Mouse (Mus musculus) urinary bladder, postnatal 4 days (tissue): ENCODE measurements around the gene Spaca4.

Experiments
- DNase-seq, 2 experiments: peaks; one replicate each; pipeline ENCODE4 v3.0.0; 2021 to 2022; ENCODE audit warnings: low spot score in 2 of 2

The Spaca4 gene

DNA sequence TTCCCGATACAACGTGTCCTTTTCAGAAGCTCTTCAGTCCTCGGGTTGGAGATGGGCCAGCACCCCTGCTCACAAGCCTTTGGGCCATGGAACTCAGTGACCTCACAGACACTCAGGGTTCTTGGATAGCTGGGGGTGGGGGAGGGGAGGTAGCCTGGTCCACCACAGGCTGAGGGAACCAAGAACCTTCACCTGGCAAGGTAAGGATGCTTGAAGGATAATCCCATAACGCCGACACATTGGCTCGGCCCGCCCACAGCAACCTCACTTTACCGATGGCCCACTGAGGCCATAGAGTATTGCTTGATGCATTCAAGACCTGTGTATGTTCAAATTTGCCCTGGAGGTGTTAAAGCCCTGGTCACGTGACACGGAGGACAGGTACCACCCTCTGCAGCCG, at the start of gene Spaca4:
Spaca4 (minus strand) TSS at position 101 of the 400 bp plus-strand sequence.
- no peak for DNase-seq

DNA sequence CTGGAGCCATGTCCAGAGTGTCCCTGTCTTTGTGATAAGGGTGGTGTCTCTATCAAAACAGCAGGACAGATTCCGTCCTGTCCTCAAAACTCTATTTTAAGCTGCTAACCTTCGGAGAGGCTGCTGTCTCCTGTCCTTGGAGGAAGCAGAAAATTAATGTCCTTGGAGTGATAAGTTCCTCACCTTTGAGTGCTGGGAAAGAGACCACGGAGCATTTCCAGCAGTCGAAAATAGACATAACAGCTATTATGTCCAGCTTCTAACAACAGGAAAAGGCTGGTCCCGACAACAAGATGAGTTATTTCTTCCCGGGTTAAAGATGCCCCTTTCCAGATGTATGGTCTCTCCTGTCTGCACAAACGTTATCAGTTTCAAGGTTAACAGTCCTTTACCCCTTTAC, 49.6 kb upstream of the Spaca4 start:
- DNase-seq = no peak

DNA sequence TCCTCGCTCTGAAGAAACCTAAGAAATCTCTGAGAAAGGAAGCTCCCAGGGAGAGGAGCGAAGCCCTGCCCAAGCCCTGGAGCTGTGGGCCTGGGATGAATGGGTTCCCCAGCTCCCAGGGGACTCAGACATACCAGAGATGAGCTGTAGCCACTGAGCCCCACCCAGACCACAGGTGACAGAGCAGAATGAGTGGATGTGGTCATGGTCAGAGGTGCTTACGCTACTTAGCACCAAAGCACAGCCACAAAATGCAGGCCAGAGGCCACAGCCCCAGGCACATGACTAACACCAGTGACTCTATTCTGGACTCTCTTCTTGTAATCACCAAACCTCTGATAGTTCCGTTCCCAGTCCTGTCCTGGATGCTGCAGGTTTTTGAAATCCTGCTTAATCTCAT, 45.5 kb upstream of the Spaca4 start:
- DNase-seq = no peak

DNA sequence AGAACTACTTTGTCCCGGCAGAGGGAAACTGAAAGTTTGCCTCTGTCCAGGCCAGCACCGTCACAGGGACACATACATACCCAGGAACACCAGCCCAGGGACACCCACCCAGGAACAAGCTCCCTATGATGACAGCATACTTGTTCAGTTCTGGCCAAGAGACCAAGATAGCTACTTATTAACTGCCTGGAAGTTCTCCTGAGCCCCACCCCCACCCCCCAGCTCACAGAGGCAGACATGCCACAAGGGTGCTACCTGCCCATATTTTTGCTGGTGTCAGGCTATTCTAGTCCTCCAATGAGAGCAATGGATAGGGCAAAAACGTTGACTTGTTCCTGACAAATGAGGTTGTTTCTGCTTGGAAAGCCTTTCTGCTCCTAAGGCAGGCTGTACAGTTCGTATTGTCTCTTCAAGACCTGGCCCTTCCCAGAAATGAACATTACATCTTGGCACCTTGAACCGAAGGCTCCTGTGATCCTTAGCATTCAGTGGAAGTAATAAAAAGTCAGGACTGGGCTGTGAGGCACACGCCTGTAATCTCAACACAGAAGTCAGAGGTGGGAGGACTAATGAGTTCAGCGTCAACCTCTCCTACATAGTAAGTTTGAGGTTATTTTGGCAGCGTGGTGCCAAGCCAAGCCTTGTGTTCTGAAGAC, 44.9 kb upstream of the Spaca4 start:
- DNase-seq = no peak

DNA sequence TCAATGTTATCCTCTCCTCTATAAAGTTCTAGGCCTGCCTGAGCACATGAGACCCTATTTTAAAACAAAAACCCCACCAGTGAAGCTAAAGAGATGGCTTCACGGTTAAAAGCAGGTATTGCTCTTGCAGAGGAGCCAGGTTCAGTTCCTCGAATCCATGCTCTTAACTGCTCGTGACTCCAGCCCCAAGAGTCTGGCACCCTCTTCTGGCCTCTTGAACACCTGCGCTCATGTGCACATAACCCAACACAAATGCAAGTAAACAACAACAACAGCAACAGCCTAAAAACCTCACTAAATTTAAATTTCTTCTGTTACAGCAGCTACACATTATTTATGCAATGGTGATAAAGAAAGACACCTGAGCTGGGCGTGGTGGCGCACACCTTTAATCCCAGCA, 41.9 kb upstream of the Spaca4 start:
- no peak for DNase-seq

DNA sequence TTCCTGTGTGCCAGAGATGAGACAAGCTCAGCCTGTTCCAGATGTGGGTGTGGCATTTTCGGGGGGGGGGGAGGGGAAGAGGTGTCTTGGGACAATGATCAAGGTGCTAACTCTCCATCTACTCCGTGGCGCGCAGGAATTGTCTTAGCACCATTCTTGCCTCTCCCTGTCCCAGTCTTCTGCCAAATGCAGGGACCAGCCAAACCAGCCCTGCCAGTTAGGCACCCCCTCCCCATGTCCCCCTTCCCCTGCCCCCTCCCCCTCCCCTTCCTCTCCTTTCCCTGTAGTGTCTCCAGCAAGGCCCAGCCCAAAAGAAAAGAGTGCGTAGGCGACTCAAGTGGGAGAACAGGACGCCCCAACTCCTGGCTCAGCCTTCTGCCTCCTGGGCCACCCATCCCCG, 41.2 kb upstream of the Spaca4 start:
- DNase-seq = no peak

DNA sequence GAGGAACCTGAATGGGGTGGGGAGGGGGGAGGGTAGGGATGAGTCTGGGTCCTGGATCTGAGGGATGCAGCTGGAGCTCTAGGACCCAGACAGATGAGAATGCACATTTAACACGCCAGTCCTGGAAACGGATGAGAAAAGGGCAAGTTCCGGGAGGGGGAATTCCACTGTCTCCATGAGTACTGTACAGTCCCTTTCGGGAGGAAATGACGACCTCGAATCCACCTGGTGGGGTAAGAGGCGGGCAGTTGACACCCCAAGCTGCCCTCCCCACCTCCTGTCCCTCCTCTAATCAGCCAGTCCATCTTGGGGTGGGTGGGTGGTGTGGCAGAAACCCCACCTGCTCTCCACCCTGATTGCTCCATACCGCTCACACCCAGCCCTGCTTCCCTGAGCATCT, 40.4 kb upstream of the Spaca4 start:
- DNase-seq = no peak

DNA sequence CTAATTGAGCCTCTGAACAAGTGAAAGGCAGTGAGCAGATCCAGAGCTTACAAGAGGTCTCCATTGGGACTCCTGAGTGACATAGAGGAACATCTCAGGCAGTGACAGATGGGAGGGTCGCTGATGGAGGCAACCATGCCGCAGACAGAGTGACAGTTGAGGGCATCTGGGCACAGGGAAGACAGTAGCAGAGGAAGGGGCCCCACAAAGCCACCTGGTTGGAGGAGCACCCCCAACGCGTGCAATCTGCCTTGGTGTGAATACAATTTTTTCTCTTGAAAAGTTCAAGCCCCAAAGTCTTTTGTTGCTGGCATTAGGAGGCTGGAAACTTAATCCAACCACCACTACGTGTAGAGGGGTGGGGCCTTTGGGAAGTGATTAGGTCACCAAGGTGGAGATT, 34.5 kb upstream of the Spaca4 start:
- DNase-seq = no peak

DNA sequence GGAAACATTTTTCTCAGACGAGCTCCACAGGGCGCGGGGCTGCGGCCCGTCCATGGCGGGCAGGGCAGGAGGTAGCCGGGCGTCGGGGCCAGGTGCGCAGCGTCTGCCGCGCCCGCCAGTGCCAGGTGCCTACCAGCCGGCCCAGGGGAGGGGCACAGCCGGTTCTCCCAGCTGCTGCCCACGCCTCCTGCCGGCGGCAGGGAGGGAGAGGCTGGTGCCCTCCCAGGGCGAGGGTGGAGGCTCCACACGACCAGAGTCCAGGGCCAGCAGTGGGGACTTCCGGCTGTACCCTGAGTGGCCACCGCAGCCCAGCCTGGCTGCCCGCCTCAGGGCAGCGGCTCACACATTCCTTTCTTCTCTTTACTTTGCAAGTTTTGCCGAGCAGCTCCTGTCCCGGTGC, 33.8 kb upstream of the Spaca4 start:
- DNase-seq = peak in 1 of 2 experiments; percentile 40

DNA sequence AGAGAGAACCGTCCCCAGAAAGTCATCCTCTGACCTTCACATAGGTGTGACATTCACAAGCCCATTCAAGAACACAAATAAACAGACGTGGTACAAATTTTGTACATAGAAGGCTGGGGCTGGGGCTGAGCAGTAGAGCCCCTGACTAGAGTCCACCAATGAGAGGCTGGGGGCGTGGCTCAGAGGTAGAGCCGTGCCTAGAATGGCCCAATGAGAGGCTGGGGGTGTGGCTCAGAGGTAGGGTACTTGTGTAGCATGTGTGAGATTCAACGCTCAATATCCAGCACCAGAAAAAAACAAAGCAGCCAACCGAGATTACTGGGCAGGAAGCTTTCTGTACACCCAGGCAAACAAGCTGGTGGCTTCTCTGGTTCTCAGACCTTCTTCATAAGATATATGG, 30.1 kb upstream of the Spaca4 start:
- no peak for DNase-seq

DNA sequence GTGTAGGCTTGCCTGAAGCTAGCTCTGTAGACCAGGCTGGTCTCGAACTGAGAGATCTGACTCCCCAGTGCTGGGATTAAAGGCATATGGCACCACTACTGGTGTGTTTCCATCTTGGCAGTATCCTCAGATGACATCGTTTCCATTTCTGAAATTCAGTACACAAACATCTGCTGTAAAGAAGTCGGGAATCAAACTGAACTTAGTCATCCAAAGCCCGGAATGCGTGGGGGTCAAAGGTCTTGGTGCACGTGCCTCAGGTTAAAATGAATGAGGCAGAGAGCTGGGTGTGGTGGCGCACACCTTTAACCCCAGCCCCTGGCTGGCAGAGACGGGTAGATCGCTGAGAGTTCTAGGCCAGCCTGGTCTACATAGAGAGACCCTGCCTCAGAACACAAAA, 24.5 kb upstream of the Spaca4 start:
- no peak for DNase-seq

DNA sequence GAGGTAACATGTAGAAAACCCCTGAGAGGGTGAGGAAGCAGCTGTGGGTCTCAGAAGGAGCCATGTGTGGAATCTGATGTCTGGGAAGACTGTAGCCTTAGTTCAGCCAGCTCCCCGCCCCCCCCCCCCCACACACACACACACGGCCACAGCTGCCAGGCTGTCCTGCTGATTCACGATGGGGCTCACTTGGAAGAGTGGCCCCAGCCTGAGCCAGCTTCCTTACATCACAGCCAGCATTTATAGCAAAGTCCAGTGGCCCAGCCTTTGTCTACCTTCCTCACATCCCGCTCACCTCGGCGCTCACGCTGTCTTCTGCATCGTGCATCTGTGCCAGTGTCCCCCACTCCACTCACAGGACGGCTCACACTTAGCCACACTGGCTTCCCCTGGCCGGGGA, 23.8 kb upstream of the Spaca4 start:
- no peak for DNase-seq

DNA sequence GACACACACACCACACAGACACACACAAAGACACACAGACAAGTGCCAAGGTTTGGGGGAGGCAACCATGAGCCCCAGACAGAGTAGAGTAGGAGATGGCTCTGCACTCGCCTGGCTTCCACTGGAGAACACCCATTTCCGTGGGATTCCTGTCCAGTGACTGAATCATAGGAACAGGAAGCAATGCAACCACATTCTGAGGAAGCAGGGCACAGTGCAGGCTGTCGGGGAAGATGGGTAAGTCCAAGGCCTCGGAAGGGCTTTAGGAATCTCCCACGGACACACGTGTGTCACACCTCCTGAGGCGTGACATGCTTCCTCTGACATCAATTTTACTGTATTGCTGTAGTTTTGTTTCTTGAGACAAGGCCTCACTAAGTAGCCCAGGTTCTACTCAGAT, 22.5 kb upstream of the Spaca4 start:
- DNase-seq = no peak

DNA sequence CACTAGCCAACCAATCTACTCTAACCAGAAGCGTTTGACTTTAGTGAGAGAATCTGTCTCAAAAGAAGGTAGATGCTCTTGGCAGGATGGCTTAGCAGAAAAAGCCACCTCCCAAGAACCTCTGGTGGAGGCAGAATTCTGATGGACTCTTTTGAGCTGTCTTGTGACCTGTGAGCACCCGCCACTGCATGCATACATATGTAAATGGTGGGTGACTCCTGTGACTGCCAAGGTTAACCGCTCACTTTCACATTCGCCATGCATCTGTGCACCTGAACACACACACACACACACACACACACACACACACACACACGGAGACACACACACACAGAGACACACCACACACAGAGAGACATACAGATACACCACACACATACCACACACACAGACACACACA, 21.8 kb upstream of the Spaca4 start:
- no peak for DNase-seq

DNA sequence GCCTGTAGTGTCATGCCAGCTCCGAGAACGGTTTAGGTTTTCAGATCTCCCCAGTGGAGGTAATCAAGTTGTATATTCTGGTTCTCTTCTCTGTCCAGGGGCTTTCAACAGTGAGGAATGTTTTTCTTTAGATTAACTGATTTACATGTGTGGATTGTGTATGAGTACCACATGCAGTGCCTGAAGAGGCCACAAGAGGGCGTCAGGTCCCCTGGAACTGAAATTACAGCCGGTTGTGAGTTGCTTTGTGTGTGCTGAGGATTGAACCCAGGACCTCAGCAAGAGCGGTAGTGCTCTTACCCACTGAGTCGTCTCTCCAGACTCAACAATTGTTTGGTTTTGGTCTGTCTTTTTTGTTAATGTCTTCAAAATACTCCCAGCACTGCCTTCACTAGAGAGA, 20.9 kb upstream of the Spaca4 start:
- no peak for DNase-seq

DNA sequence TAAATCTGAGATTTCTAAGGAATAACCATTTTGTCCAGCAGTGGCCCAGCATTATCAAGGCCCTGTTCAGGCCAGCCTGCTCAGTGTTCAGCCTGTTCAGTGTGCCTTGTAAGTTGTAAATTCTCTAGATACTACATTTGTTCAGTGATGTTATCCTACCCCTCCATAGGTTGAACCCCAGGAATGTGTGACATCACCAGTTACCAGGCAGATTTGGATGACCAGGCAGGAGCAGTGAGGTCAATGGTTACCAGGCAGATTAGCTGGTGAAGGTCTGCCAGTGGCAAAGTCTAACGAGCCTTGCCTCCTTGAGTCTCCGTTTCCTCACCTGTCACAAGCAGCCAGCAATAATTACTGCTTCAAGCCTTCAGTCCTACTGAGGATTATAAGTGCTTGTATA, 18.8 kb upstream of the Spaca4 start:
- DNase-seq = peak; percentile 76 to 92

DNA sequence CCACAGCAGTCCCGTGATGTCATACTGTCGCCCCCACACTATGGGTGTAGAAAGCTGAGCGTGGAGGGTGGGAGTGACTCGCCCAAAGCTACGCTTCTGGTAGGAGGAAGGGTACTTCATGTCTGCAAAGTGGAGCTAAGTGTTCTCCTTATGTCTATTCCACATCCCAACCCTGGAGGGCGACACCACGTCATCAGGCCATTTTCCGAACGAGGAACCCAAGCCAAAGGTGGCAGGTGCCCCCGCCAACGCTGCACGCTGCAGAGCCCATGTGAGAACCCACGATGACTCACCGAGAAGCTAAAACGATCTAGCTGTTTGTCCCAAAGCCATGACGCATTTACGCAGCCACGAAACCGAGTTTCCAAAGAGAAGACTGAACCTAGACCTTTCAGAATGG, 16.7 kb upstream of the Spaca4 start:
- DNase-seq = no peak

DNA sequence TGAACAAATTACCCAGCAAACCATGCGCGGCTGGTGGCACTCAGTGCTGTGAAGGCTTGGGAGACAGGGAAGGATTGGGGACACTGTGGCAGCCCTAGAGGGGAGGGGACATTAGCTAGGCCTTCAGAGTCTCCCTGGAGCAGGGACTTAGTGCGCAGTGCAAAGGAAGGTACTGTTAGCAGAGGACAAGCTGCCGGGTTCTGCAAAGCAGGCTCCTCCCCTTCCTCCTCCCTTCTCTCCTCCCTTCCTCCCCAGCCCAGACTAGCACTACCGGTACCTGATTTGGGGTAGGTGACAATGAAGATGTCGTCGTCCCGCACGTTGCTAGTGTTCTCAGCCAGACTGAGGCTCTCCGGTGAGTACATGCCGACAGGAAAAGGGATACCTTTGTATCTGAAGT, 16.2 kb upstream of the Spaca4 start:
- DNase-seq = no peak

DNA sequence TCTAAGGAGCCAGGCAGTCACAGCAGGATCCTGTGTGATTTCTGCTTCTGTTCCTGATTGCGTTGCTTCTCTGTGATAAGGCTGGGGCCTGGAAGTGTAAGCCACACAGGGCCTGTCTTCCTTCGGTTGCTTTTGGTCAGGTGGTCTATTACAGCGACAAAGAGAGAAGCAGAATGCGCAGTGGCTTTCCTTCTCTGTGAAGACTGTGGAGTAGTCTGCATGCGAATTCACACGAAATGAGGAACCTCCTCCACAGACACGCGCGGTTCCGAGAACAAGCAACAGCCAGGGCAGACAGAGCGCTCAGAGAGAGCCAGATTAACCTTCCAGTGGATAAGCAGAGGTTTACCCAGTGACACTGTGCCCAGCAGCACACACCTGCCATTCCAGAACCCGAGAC, 15.7 kb upstream of the Spaca4 start:
- DNase-seq = no peak

DNA sequence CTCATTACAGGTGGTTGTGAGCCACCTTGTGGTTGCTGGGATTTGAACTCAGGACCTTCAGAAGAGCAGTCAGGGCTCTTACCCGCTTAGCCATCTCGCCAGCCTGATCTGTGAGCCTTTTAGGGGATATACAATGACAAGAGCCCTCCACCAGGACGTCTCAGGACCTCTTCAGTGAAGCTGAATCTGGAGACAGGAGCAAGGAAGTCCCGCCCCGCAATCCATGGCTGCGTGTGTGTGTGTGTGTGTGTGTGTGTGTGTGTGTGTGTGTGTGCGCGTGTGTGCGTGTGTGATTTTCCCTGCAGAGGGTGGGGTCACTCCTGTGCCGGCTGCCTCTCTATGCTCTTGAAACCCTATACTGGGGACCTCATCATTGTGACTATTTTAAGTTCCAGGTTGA, 14.2 kb upstream of the Spaca4 start:
- no peak for DNase-seq

DNA sequence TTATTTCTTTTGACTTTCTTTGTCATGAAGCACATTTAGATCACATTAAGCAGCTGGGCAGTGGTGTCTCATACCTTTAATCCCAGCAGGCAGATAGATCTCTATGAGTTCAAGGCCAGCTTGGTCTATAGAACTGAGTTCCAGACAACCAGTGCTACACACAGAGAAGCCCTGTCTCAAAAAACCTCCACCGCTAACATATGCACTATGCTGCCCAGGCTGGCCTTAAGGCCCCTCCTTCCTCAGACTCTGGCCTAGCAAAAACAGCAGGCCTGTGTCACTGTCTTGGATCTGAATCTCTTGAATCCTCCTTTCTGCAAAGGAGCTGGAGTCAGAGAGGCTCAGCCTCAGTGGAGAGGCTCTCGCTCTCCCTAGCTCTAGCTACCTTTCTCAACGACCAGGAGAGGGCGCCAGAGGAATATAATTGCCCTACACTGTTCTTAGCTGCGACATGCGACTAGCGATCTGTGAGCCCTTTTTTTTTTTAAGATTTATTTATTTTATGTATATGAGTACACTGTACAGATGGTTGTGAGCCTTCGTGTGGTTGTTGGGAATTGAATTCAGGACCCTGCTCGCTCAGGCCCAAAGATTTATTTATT, 13.7 kb upstream of the Spaca4 start:
- DNase-seq = peak; percentile 64 to 79

DNA sequence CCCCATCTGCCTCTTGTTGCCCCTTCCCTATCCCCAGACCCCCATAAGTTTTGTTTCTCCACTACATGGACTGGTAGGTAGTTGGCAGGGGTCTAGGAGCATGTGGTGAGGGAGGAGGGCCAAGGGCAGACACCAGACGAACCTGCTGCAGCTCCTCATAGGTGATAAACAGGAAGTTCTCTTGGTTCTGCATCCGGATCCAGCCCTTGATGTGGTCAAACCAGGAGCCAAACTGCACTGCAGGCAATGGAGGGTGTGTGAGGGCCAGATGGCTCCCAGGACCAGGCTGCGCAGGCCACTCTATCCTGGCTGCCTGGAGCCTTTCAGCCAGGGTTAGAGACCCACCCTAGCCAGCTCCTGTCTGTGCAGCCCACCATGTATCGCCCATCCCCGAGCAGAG, 7.9 kb upstream of the Spaca4 start:
- DNase-seq = no peak

DNA sequence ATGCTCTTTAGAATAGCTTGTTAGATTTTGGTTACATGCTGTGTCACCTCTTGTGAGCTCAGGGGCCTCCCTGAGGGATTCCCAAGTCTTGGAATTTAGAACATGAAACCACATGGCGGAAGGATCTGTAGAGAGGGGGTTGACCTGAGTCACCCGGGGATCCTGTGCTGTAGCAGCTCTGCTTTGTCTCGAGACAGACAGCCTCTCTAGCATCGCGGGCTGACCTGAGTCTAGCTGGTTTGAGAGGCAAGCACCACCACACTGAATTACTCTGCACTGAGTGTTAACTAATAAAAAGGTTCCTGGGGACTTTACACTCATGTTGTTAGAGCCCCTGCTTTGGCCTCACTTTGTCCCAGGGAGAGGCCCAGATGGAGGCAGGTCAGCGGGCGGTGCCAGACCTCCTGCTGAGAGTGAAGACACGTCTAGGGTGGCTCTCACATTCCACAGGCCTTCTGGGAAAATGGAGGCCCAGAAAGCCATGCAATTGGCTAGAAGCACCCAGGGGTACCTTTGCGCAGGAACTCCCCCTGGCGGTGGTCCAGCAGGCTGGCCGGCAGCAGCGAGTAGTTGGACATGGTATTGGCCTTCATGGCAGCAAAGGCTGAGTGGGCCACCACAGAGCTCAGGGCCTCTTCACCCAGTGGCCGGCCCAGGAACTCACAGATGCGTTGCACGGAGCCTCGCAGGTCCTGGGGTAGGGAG, 5.3 kb upstream of the Spaca4 start:
- DNase-seq = no peak
